ENCODE assay signal across 9 mouse cellular contexts in genomic region chr19:53019716-53020463, GRCm38 (mm10). TPM values are rescaled to one million over a fixed set of nuclear protein-coding genes. Genes with fewer than 3 reads are reported as not detected.
DNase-seq lines count a peak whose midpoint lies in the region; ATAC-seq and TF ChIP-seq lines count a peak whose summit lies in the region.
"Had no signal": no experiment of that assay in that cellular context is flagged by ENCODE, and none has a peak within 500 bp of the region (broad histone marks: within the 10 kb centered on the region; RNA-seq: fewer than 3 reads in every experiment).

No protein-coding gene starts in this region.

- H3K9ac ChIP-seq in liver, embryonic 11.5 days (ENCODE audit: low read depth, low read length): no peak overlapping the region
- H3K9ac ChIP-seq in neural tube, embryonic 15.5 days (replicated peaks): no peak overlapping the region
- H3K9ac ChIP-seq: neural tube, embryonic 13.5 days had no signal

- H3K4me2 ChIP-seq in liver, embryonic 11.5 days: no peak overlapping the region
- no peak overlapping the region for H3K4me2 ChIP-seq in neural tube, embryonic 15.5 days
- H3K4me2 ChIP-seq: neural tube, embryonic 13.5 days had no signal

- peak; percentile 49 for DNase-seq in ovary, postnatal 36 days (ENCODE audit: low spot score)
- DNase-seq in ovary, adult 18-20 months (ENCODE audit: low spot score): no peak
- DNase-seq in heart, postnatal 10 days: peak; percentile 62 to 83
- DNase-seq in liver, embryonic 11.5 days (ENCODE audit: low spot score): no peak
- DNase-seq in yolk sac, embryonic 10.5 days (ENCODE audit: low spot score): no peak

- TF ChIP-seq CTCF in cortical plate, adult 2 months (IDR thresholded peaks at IDR 0.05; ENCODE audit: extremely low read depth, insufficient read depth, low read length): peak; percentile 67

- TF ChIP-seq POLR2A in cortical plate, adult 2 months (IDR thresholded peaks at IDR 0.05; ENCODE audit: extremely low read depth, insufficient read depth, low read length): no peak

- intact Hi-C loops in heart, postnatal 10 days (cut with DNase I): loop anchor here (2.0 to 5.0 kb wide), 2 partner anchors 17 to 122 kb away; partner anchors contain the start of gene Add3

- H3K9me3 ChIP-seq in liver, embryonic 11.5 days (ENCODE audit: control insufficient read depth, low read length): no peaks in the 10 kb centered on the region
- H3K9me3 ChIP-seq in neural tube, embryonic 15.5 days (replicated peaks): no peaks in the 10 kb centered on the region
- H3K9me3 ChIP-seq: neural tube, embryonic 13.5 days had no signal

- peaks cover 16% of the 10 kb centered on the region for H3K36me3 ChIP-seq in liver, embryonic 11.5 days (ENCODE audit: control insufficient read depth, insufficient read depth, low read length)
- peaks cover 15% of the 10 kb centered on the region; the same call in 1 of the 2 replicates for H3K36me3 ChIP-seq in neural tube, embryonic 15.5 days

- 79% methylated on average over 13 of the region's 13 CpGs for WGBS in liver, embryonic 11.5 days
- 70% methylated on average over 13 of the region's 13 CpGs for WGBS in neural tube, embryonic 15.5 days

- no peaks in the 10 kb centered on the region for H3K4me1 ChIP-seq in cortical plate, adult 2 months (ENCODE audit: control insufficient read depth, insufficient read depth, low read length)
- H3K4me1 ChIP-seq in liver, embryonic 11.5 days (replicated peaks; ENCODE audit: control insufficient read depth, insufficient read depth, low read length): no peaks in the 10 kb centered on the region; the same call in 1 of the 2 replicates
- H3K4me1 ChIP-seq in neural tube, embryonic 15.5 days: peaks cover 10% of the 10 kb centered on the region; the same call in 1 of the 2 replicates

- H3K4me3 ChIP-seq in cortical plate, adult 2 months (ENCODE audit: insufficient read depth, low read length): no peak overlapping the region
- no peak overlapping the region for H3K4me3 ChIP-seq in liver, embryonic 11.5 days (ENCODE audit: low read depth, low read length)
- H3K4me3 ChIP-seq in neural tube, embryonic 15.5 days (replicated peaks): no peak overlapping the region
- H3K4me3 ChIP-seq: neural tube, embryonic 13.5 days had no signal

- peak overlapping the region; percentile 26; the same call in 1 of the 2 replicates for H3K27ac ChIP-seq in cortical plate, adult 2 months (ENCODE audit: insufficient read depth, low read length)
- H3K27ac ChIP-seq in liver, embryonic 11.5 days (ENCODE audit: low read depth, low read length): no peak overlapping the region
- no peak overlapping the region; the same call in 1 of the 2 replicates for H3K27ac ChIP-seq in neural tube, embryonic 15.5 days (replicated peaks)
- H3K27ac ChIP-seq: neural tube, embryonic 13.5 days had no signal

- peak; percentile 72 for ATAC-seq in activated CD4-positive, CD25-positive, alpha-beta regulatory T cell, adult 4 months
- ATAC-seq in liver, embryonic 11.5 days (replicated peaks; ENCODE audit: low FRiP score): peak; percentile 39; the same call in 1 of the 2 replicates
- 0 out of 2 replicates have a peak, but pooled peaks have one; percentile 36 for ATAC-seq in neural tube, embryonic 15.5 days (ENCODE audit: low FRiP score)

- no peaks in the 10 kb centered on the region for H3K27me3 ChIP-seq in liver, embryonic 11.5 days (replicated peaks; ENCODE audit: control insufficient read depth, insufficient read depth, low read length)
- no peaks in the 10 kb centered on the region for H3K27me3 ChIP-seq in neural tube, embryonic 15.5 days (replicated peaks)
- H3K27me3 ChIP-seq: neural tube, embryonic 13.5 days had no signal

RNA-seq across cellular contexts. Expression of gene Xpnpep1, which starts 20.1 kb away (rescaled TPM):
- 10 to 100 TPM; 56.2 to 64.9 TPM for polyA plus RNA-seq in activated CD4-positive, CD25-positive, alpha-beta regulatory T cell, adult 4 months (2017; shearing (Covaris generic))
- 51.4 and 52.9 TPM in 2 replicates for polyA plus RNA-seq in cortical plate, adult 2 months (2012; rRNA removed)
- 100 to 1,000 TPM; 124 to 125 TPM for total RNA-seq in heart, postnatal 10 days (2021)
- 180 and 196 TPM in 2 replicates for polyA plus RNA-seq in liver, embryonic 11.5 days (2014; fragmentation: Nextera tagmentation; extraction: Ambion mirVana)
- 117 and 118 TPM in 2 replicates for polyA plus RNA-seq in neural tube, embryonic 15.5 days (2015; fragmentation: Nextera tagmentation; extraction: Ambion mirVana)

Comparison
In these comparisons a context has a peak if more than half of its experiments do, and no peak if none do; other contexts are left out.
1. DNase-seq: peak in ovary, postnatal 36 days (single experiment) and heart, postnatal 10 days (2 of 2); none in ovary, adult 18-20 months (single experiment), liver, embryonic 11.5 days (single experiment) and yolk sac, embryonic 10.5 days (single experiment).
2. Peak in every context shown above with its lines, with median percentiles within 50 percentile points of each other: ATAC-seq.